Mouse (Mus musculus): Measurements from ENCODE around the gene Spem1.

GRCm38 (mm10) chr11:69818365-69818764 is 3.6 kb downstream of the Spem1 start, which contains the start of gene Spem2:
- TF ChIP-seq EP300 (IDR thresholded peaks at IDR 0.05; ENCODE audit: low read depth) (no peak), CTCF (IDR thresholded peaks at IDR 0.05; ENCODE audit: low read depth) (no peak)
